17 mouse cellular contexts compared by ENCODE assay signal in genomic region chr5:81094618-81095017, GRCm38 (mm10).
DNase-seq lines count a peak whose midpoint lies in the region; ATAC-seq lines count a peak whose summit lies in the region.
"Had no signal": no experiment of that assay in that cellular context is flagged by ENCODE, and none has a peak within 500 bp of the region (broad histone marks: within the 10 kb centered on the region; RNA-seq: fewer than 3 reads in every experiment).

No protein-coding gene starts in this region.

- WGBS in intestine, embryonic 16.5 days: 63% methylated on average over 3 of the region's 3 CpGs
- 62% methylated on average over 3 of the region's 3 CpGs for WGBS in intestine, embryonic 15.5 days
- 42% methylated on average over 3 of the region's 3 CpGs for WGBS in embryonic facial prominence, embryonic 12.5 days
- WGBS in limb, embryonic 13.5 days: 13% methylated on average over 3 of the region's 3 CpGs
- 80% methylated on average over 3 of the region's 3 CpGs for WGBS in midbrain, embryonic 16.5 days

- DNase-seq in adipocyte (ENCODE audit: low spot score): peak; percentile 69
- no peak for DNase-seq in left cerebral cortex, postnatal 25 days (ENCODE audit: low spot score in 2 of 2)
- DNase-seq: adrenal gland, adult 8-10 months; cerebellum, adult 11-12 months; gastrocnemius, postnatal 10 days; kidney, postnatal 4 days; lung, postnatal 4 days; thymus, postnatal 4 days had no signal

- H3K4me3 ChIP-seq in intestine, embryonic 16.5 days (ENCODE audit: low read length): no peak overlapping the region
- H3K4me3 ChIP-seq in intestine, embryonic 15.5 days (replicated peaks): no peak overlapping the region
- H3K4me3 ChIP-seq in embryonic facial prominence, embryonic 12.5 days: no peak overlapping the region
- no peak overlapping the region for H3K4me3 ChIP-seq in limb, embryonic 13.5 days
- H3K4me3 ChIP-seq in midbrain, embryonic 16.5 days (ENCODE audit: low read depth, low read length): no peak overlapping the region
- H3K4me3 ChIP-seq: midbrain, embryonic 13.5 days had no signal

- H3K9me3 ChIP-seq in intestine, embryonic 16.5 days (ENCODE audit: control insufficient read depth, low read length): no peaks in the 10 kb centered on the region
- H3K9me3 ChIP-seq in intestine, embryonic 15.5 days: no peaks in the 10 kb centered on the region
- no peaks in the 10 kb centered on the region for H3K9me3 ChIP-seq in embryonic facial prominence, embryonic 12.5 days
- no peaks in the 10 kb centered on the region for H3K9me3 ChIP-seq in limb, embryonic 13.5 days
- H3K9me3 ChIP-seq in midbrain, embryonic 16.5 days (replicated peaks; ENCODE audit: control insufficient read depth, low read length, poor library complexity, severe bottlenecking): no peaks in the 10 kb centered on the region
- H3K9me3 ChIP-seq: midbrain, embryonic 13.5 days had no signal

- H3K4me1 ChIP-seq in intestine, embryonic 16.5 days (ENCODE audit: control insufficient read depth, insufficient read depth, low read length): no peaks in the 10 kb centered on the region
- no peaks in the 10 kb centered on the region for H3K4me1 ChIP-seq in intestine, embryonic 15.5 days (replicated peaks)
- 0 out of 2 replicates have a peak, but pooled peaks cover 4% of the 10 kb centered on the region for H3K4me1 ChIP-seq in embryonic facial prominence, embryonic 12.5 days
- peaks cover 28% of the 10 kb centered on the region for H3K4me1 ChIP-seq in limb, embryonic 13.5 days
- no peaks in the 10 kb centered on the region for H3K4me1 ChIP-seq in midbrain, embryonic 16.5 days (ENCODE audit: control insufficient read depth, insufficient read depth, low read length)

- H3K27me3 ChIP-seq in intestine, embryonic 16.5 days (replicated peaks; ENCODE audit: control insufficient read depth, insufficient read depth, low read length): no peaks in the 10 kb centered on the region
- H3K27me3 ChIP-seq in intestine, embryonic 15.5 days (replicated peaks): no peaks in the 10 kb centered on the region
- no peaks in the 10 kb centered on the region for H3K27me3 ChIP-seq in embryonic facial prominence, embryonic 12.5 days
- no peaks in the 10 kb centered on the region for H3K27me3 ChIP-seq in limb, embryonic 13.5 days
- H3K27me3 ChIP-seq in midbrain, embryonic 16.5 days (ENCODE audit: control insufficient read depth, insufficient read depth, low read depth, low read length): no peaks in the 10 kb centered on the region
- H3K27me3 ChIP-seq: midbrain, embryonic 13.5 days had no signal

- H3K27ac ChIP-seq in intestine, embryonic 16.5 days (ENCODE audit: low read length): no peak overlapping the region
- H3K27ac ChIP-seq in intestine, embryonic 15.5 days: no peak overlapping the region
- H3K27ac ChIP-seq in embryonic facial prominence, embryonic 12.5 days: 0 out of 2 replicates have a peak overlapping the region, but pooled peaks have one; percentile 36
- H3K27ac ChIP-seq in limb, embryonic 13.5 days: peak overlapping the region; percentile 0; the same call in 1 of the 2 replicates
- H3K27ac ChIP-seq in midbrain, embryonic 16.5 days (ENCODE audit: low read length): no peak overlapping the region
- H3K27ac ChIP-seq: hindbrain, postnatal 0 days; liver, embryonic 14.5 days; midbrain, embryonic 13.5 days had no signal

- no peak overlapping the region for H3K9ac ChIP-seq in intestine, embryonic 16.5 days (ENCODE audit: low read depth, low read length)
- no peak overlapping the region for H3K9ac ChIP-seq in intestine, embryonic 15.5 days
- H3K9ac ChIP-seq in embryonic facial prominence, embryonic 12.5 days: no peak overlapping the region
- H3K9ac ChIP-seq in limb, embryonic 13.5 days: no peak overlapping the region
- no peak overlapping the region for H3K9ac ChIP-seq in midbrain, embryonic 16.5 days (ENCODE audit: low read depth, low read length)
- H3K9ac ChIP-seq: liver, embryonic 14.5 days; midbrain, embryonic 13.5 days had no signal

- H3K4me2 ChIP-seq in intestine, embryonic 16.5 days (ENCODE audit: low read depth, low read length): no peak overlapping the region
- H3K4me2 ChIP-seq in intestine, embryonic 15.5 days (replicated peaks): no peak overlapping the region
- H3K4me2 ChIP-seq in embryonic facial prominence, embryonic 12.5 days (replicated peaks): no peak overlapping the region
- no peak overlapping the region for H3K4me2 ChIP-seq in limb, embryonic 13.5 days (replicated peaks)
- H3K4me2 ChIP-seq in midbrain, embryonic 16.5 days (ENCODE audit: low read length): no peak overlapping the region
- H3K4me2 ChIP-seq: heart, embryonic 11.5 days; midbrain, embryonic 13.5 days had no signal

- no peaks in the 10 kb centered on the region for H3K36me3 ChIP-seq in intestine, embryonic 16.5 days (ENCODE audit: control insufficient read depth, insufficient read depth, low read length)
- no peaks in the 10 kb centered on the region for H3K36me3 ChIP-seq in intestine, embryonic 15.5 days
- H3K36me3 ChIP-seq in embryonic facial prominence, embryonic 12.5 days: no peaks in the 10 kb centered on the region
- H3K36me3 ChIP-seq in limb, embryonic 13.5 days: peaks cover 2% of the 10 kb centered on the region; the same call in 1 of the 2 replicates
- H3K36me3 ChIP-seq in midbrain, embryonic 16.5 days (ENCODE audit: control insufficient read depth, insufficient read depth, low read length): no peaks in the 10 kb centered on the region
- H3K36me3 ChIP-seq: midbrain, embryonic 13.5 days had no signal

- ATAC-seq in intestine, embryonic 16.5 days: peak; percentile 31; the same call in 1 of the 2 replicates
- no peak for ATAC-seq in intestine, embryonic 15.5 days
- ATAC-seq in embryonic facial prominence, embryonic 12.5 days (ENCODE audit: insufficient number of reproducible peaks, insufficient read depth, low FRiP score, low TSS enrichment): no peak
- peak; percentile 75; the same call in 1 of the 2 replicates for ATAC-seq in limb, embryonic 13.5 days (ENCODE audit: low FRiP score, low read depth)
- no peak for ATAC-seq in midbrain, embryonic 16.5 days
- ATAC-seq: hindbrain, postnatal 0 days; midbrain, embryonic 13.5 days had no signal

- intact Hi-C loops in left cerebral cortex, postnatal 25 days (cut with DNase I): no loop called here

Comparison
In these comparisons a context has a peak if more than half of its experiments do, and no peak if none do; other contexts are left out.
1. ATAC-seq: peak in intestine, embryonic 16.5 days (single experiment) and limb, embryonic 13.5 days (single experiment); none in intestine, embryonic 15.5 days (single experiment), embryonic facial prominence, embryonic 12.5 days (single experiment) and midbrain, embryonic 16.5 days (single experiment).
2. H3K27ac ChIP-seq: peak in embryonic facial prominence, embryonic 12.5 days (single experiment) and limb, embryonic 13.5 days (single experiment); none in intestine, embryonic 16.5 days (single experiment), intestine, embryonic 15.5 days (single experiment) and midbrain, embryonic 16.5 days (single experiment).